Mouse (Mus musculus): ENCODE data around the gene Ghr.
A peak's percentile ranks its signal among the peaks of the same experiment; 100 is the strongest.

The Ghr gene

DNA sequence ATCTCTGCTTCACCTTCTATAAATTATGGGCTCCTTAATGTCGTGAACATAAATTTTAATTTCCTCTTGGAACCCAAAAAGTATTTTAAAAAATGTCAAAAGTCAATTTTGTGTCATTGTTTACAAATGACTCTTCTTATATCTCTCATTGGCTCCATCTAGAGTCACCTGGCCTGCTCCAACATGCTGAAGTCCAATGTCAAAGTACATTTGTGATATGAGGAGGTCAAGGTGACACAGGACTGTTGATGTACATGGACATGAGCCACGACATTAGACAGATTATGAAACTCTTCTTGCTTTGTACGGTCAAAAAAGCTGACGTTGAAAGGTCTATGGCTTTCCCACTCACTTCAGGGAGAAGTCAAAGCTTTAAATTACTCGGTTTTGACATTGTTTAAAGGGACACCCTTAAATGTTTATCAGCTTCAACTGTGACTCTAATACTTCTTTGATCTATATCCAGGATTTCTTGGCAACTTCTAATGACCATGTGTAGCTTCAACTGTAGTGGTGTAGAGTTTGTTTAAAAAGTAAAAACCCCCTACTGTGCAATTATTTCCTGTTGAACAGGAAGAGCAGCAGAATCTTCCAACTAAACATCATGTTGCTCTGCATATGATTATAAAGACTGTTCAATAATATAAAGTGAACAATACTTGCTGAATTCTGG is 131.1 kb downstream of the Ghr start:
- no peak for DNase-seq (ENCODE audit: extremely low read depth, insufficient read length, low spot score)

DNA sequence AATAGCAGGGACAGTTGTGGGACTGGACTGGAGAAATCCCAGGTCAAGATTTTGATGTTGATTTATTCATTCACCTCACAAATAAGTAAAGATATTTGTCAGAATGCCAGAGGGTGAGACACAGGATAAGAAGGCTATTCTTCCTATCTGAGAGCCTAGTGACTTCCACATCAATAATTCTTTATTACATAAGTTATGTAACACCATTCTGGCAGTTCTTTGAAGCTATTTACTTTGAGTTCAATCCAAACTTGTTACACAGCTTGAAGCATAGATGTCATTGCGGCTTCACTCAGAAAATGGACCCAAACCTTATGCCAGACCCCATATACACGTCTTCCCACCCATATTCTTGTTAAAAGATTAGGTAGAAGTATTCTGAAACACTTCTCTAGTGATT is 133.7 kb downstream of the Ghr start:
- no peak for DNase-seq (ENCODE audit: extremely low read depth, insufficient read length, low spot score)

DNA sequence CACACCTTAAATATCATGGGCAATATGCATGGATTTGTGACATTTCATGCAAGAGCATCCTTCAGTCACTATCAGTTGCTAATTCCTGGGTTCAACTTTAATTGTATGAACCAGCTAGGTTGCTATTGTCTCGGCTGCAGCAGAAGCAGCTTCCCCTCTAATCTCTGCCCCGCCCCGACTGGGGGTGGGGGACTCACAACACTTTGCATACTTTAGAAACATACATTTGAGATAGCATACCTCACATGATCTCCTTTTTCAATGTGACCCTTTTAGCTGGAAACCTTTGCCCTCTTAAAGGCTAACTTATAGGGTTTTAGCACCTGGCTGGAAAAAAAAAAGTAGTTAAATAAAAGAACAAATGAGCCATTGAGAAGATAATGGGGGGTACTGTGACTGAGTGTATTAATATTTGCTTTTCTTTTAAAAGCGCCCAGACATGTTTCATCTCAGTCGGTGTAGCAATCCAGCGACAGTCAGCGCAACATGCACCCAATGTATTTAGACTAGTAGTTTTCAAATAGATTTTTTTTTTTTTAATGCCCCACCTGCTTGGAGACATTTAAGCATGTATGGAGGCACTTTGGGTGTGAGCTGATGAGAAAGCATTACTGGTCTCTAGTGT is 137.9 kb downstream of the Ghr start:
- no peak for DNase-seq (ENCODE audit: extremely low read depth, insufficient read length, low spot score)

DNA sequence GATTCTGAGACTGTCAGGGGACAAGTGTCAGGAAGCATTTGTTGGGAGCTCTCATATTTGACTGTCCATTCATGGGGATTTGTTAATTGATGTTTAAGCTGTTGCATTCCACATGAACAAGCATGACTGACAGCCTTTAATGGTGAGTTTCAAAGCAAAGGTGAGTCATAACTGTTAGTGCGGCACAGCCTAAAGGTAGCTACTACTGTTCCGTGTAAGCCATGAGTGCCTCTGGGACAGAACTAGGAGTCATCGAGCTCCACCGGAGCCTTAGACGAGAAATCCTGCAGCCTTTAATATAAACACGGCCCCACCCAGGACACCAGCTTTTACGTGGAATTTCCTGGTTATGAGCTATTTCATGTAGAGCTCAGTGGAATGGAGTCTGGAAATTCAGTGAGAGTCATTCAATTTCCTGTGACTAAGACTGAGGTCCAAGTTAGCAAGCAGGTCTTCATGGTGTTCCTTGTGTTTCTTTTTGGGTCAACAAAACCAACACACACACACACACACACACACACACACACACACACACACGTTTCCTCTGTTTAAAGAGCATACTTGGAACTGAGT is 138.8 kb downstream of the Ghr start:
- no peak for DNase-seq (ENCODE audit: extremely low read depth, insufficient read length, low spot score)

DNA sequence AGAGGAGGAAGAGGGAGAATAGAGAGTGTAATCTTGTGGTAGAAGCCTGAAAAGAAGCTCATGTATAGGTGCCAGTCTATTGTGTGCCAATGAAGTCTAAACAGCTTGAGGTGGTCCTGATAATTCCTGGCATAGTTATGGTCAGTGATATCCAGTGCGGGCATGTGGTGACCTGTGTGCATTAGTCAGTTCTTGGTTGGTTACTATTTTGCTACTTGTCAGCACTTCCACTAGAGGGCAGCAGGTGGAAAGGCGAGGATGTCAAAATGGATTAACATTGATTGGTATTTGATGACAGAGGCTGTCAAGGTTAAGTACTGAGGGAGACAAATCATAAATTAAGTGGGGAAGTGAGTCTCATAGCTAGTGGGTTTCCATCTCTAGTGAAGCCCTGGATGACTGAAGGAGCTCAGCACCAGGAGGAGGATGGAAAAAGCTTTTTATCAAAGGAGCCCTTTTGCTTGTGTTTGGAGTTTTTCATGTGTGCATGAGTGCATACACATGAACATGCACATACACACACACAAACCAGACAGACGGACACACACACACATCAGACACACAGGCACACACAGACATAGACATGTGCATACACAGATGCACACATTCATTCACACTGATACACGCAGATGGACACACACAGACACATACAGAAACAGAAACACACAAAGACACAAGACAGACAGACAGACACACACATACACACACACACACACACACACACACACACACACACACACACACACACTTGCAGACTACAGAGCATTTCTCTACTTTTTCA is 141.6 kb downstream of the Ghr start:
- DNase-seq (ENCODE audit: extremely low read depth, insufficient read length, low spot score) = peak; percentile 6

DNA sequence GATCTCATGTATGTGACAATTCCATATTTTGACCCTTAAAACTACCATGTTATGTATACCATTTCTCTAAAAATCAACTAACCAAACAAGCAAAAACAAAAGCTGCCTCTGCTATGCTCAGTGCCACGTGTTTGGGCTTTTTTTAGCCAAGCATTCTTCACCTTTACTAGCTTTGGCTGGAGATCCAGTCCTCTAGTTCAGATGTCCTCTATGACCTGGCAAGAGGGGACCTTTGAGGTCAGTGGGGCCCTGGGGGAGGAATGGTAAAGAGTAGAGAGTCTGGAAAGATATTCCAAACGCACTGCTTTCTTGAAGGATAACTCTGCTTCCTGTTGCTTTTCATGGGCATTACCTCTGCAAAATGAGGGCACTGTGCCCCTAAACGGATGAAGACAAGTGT is 145.9 kb downstream of the Ghr start:
- DNase-seq (ENCODE audit: extremely low read depth, insufficient read length, low spot score) = no peak

DNA sequence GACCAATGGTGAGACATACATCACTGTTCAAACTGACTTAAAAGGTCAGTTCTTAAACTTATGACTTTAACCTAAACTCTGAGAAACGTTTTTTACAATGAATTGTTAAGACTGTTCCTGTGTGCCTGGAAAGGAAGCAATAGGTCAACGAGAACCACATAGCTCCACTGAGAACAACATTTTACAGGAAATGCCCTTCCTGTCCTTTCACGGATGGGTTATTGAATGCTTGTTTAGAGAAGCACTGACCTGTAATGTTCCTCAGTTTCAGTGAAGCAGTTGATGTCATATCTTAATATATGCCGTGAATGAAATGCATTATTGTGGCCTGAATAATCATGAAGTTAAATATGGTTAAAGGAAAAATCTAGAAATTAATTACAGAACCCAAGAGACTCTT is 147.7 kb downstream of the Ghr start:
- DNase-seq (ENCODE audit: extremely low read depth, insufficient read length, low spot score) = no peak

DNA sequence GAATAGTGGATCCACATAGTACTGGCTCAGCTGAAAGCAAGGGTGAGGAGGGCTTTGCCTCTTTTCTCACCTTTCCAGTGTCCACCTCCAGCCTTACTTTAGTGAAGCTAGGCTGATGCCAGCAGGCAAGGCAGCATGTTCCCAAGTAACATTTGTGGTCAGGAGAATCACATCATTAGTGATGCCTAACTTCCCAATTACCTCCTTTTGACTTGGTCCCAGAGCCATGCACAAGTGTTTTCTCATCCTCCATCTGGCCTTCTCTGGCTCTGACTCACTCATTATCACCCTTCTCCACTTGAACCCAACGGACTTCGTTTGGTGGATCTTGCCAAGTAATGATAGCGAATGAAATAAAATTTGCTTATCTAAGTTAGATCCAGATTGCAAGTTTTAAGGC is 148.8 kb downstream of the Ghr start:
- DNase-seq (ENCODE audit: extremely low read depth, insufficient read length, low spot score) = no peak

DNA sequence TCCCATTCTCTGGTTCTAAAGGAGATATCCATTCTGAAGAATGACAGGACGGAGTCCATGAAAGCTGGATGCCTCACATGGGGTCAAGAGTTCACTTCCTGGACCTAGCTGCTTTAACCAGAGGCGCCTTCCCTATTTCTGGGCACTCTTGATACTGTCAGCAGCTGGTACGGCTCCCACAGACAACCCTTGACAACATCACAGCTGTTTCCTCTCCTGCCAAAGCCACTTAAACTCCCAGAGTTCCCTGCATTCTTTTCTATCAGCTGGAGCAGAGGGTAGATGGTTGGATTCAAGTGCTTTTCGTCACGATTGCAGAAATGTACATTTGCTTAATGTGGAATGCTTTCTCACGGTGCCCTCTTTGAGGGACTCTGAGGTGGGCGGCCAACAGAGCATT is 150.0 kb downstream of the Ghr start:
- DNase-seq (ENCODE audit: extremely low read depth, insufficient read length, low spot score) = no peak

DNA sequence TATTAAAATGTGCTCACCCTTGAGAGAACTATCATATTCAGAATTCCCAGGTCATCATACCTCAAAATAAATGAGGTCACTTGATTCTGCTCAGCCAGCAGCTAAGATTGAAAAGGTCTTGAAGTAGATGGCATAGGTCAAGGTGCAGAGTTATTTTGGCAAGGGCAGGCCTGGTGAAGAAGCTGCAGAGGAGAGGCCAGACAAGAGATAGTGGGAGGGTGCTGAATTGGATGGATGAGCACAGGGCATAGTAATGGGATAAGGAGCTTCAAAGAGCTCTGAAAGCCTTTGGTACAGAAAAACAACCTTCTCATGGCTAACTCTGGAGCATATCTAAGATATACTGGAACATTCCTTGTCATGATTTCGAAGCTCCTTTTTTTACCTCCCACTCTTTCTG is 150.5 kb downstream of the Ghr start:
- no peak for DNase-seq (ENCODE audit: extremely low read depth, insufficient read length, low spot score)

DNA sequence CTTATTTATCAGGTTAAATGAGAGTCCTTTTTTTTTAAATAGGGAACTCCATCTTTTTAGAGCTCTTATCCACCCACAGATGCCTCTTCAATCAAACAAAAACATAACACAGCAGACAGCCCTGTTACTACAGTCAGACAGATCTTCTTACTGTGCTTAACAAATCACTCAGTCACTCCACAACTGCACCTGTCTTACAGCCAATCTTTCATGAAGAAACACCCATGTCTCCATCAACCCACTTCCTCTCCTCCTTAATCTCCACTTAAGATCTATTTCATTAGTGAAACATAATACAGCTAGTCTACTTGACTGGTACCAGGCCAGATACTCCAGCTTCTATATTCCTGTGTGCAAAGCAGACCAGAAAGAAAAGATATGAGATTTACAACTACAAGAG is 153.9 kb downstream of the Ghr start:
- no peak for DNase-seq (ENCODE audit: extremely low read depth, insufficient read length, low spot score)

DNA sequence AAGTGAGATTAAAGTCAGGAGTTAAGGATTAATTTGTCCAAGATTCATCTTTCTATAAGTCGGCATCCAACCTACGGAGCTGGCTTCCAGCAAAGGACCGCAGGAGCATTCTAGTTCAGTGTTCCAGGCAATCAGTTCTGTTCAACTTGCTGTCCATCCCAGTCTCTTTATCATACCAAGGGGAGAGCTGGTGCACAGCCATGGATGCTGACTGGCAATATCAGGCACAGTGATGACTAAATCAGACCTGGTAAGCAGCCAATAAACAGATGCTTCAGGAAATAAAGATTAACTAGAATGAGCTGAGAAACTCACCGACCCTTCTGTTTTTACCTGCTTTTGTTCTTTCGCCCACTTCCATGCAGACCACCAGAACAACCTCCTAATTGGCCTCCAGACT is 154.3 kb downstream of the Ghr start:
- no peak for DNase-seq (ENCODE audit: extremely low read depth, insufficient read length, low spot score)

DNA sequence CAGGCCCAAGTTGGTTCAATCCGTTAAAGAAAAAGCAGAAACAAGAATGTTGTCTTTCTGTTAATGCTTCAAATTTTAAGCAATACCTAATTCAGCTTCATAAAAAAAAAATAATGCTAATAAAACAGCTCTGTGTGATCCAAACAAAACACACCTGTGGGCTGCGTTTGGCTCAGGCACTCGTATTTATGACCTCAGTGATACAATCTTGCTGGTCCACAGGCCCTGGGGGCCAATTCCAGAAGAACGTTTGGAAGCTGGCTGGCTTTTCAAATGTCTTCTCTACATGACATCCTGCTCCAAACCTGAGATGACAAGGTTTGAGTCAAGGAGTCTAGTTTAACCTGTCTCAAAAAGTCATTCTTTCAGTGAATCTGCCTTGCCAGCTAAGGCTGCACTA is 156.9 kb downstream of the Ghr start:
- no peak for DNase-seq (ENCODE audit: extremely low read depth, insufficient read length, low spot score)

DNA sequence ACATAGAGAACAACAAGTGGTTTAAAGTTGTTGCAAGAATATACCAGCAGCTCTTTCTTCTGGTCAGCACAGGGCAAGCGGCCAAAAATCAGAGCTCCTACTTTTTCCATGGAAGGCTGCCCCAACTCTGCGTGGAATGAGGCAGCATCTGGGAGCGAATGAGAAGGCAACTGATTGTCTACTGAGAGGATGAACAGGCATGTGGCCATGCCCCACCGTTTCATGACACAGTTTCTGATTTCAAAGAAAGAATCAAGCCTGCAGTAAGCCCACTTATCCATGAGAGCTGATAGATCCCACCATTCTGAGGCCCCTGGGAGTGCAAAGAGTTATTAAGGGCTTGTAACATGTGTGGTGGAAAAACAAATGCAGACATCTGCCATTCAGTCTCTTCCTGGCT is 160.1 kb downstream of the Ghr start:
- DNase-seq (ENCODE audit: extremely low read depth, insufficient read length, low spot score) = no peak

DNA sequence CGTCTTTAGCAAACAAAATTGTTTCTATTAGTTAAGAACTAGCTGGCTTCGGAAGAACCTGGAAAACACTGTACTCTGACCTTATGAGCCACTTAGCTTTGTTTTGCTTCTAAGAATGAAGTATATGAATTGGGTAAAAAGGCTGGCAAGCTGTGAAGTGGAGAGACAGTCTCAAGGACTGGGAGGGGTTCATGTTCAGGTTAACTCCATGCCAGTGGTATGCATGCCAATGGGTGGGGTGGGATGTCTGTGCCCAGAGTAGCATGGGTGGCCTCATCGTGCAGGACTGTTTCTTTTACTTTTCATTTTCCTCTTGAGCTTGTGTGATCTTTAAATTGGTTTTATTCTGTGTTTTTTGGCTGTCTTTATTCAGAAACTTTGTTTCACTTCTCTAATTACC is 165.6 kb downstream of the Ghr start:
- DNase-seq (ENCODE audit: extremely low read depth, insufficient read length, low spot score) = no peak

DNA sequence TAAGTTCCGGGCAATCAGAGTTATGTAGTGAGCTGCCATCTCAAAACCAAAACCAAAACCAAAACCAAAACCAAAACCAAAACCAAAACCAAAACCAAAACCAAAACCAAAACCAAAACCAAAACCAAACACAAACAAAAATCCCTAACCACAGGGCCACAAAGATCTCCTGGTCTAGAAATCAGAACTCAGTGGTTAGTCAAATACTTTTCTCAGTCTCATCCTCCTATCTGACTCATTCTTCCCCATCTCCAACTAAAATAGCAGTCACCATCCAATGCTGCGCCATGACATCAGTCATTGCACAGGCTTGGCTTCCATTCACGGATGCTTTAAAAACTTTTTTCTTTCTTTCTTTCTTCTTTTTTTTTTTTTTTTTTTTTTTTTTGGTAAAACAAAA is 170.2 kb downstream of the Ghr start:
- DNase-seq (ENCODE audit: extremely low read depth, insufficient read length, low spot score) = no peak

DNA sequence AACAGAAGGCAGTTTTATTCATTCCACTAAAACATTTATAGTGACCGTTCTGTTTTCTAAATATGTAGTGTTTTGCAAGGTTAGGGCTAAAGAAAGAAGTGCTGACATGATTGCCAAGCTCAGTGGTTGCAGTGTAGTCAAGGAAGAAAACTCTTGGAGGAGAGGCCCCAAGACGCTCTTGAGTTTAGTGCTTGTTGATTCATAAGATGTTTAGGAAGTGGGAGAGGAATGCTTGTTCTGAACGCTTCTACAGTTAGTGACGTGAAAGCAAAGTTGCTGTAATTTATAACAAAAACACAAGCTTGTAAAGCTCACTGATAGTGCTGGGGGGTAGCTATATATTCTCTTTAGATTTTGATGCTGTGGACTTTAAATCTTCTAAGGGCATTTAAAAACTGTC is 174.8 kb downstream of the Ghr start:
- DNase-seq (ENCODE audit: extremely low read depth, insufficient read length, low spot score) = no peak

DNA sequence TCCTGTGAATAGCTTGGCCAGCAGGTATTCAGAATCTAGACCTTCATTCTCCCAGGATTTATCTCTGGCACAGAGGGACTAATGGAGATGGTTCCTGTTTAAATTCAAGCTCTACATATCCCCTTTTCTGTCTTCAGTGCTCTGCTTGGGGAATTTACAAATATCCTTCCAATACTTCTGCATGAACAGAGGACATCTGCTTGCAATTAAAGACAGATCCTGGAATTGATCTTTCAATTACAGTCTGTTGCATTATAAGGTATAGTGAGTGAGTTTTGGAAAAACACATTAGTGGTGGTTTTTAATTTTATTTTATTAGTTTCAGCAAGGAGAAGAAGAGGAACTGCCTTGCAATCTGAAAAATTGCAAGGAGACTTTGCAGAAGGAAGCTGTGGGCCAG is 184.1 kb downstream of the Ghr start:
- no peak for DNase-seq (ENCODE audit: extremely low read depth, insufficient read length, low spot score)

DNA sequence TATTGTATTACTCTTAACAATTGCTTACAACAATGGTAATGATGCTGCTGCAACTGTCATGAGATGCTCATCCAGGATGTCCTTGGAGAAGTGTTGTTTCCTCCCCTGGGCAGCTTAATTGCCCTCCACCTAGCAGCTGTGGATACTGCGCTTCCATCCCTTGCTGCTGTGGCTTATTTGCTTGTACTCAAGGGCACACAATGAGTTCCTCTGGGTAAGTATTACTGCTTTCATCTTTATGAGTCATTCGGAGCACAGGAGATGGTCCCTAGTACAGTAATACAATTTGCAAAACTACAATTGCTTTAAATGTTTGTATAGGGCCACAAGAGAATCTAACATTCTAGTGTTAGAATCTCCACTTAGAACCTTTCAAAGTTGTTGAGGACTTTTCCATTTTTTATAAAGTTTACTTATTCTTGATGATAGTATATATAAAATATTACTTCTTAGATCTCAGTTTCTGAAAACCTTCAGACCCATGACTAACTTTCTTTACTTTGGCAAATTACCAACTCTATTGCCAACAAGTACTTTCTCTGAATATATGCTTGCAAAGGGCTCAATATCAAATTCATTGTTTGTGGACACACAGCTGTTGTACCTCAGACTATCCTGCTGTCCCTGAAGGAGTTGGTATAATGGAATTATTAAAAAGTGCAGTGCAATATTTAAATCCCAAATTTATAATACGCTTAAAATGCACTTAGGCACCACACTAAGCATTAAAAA is 185.8 kb downstream of the Ghr start:
- DNase-seq (ENCODE audit: extremely low read depth, insufficient read length, low spot score) = no peak

DNA sequence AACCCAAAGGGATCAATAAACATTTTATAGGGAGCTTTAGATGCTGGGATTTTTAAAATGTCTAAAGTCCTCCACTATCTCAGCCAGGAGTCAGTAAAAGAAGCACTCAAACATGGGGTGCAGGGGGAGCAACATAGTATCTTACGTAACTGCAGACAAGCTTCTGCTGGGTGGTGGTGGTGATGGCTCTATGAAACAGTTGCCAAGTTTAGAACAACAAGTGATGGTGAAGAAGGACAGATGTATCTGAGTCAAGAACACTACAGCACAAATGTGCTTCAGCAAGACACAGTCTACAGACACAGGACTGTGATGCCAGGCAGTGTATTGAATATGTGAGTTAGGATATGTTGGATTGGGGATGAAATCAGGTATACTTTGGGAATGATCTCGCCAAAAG is 187.1 kb downstream of the Ghr start:
- DNase-seq (ENCODE audit: extremely low read depth, insufficient read length, low spot score) = no peak

DNA sequence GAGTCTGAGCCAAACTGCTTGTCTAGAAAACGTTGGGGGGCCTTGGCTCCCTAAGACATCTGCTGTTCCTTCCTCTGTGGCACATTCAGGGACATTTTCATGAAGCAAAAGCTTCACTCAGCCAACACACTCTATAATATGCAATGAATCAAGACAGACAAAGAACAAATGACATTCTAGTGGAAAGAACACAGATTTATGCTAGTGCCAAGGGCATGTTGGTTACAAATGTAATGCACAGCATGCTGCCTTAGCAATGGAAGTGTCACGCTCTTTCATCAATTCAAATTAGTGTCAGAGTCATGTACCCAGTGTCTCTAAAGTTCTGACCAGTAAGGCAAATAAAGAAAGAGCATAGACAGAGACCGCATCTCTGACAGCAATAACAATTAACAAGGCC is 187.6 kb downstream of the Ghr start:
- no peak for DNase-seq (ENCODE audit: extremely low read depth, insufficient read length, low spot score)
